Mouse (Mus musculus) stomach, embryonic 16.5 days (tissue): ENCODE data around the gene Tfam. TPM values are rescaled to one million over a fixed set of nuclear protein-coding genes. Genes with fewer than 3 reads are reported as not detected.
A peak's percentile ranks its signal among the peaks of the same experiment; 100 is the strongest.

Experiments
- ATAC-seq: fragments of 200-750 bp; cut with Nextera tagmentation; 2 replicates; pipeline ENCODE4 v1.8.0; 2017; ENCODE audit warnings: moderate number of reproducible peaks, moderate TSS enrichment; ENCODE audit not compliant: insufficient read depth, low FRiP score
- H3K27ac ChIP-seq: fragments of 300-500 bp; sonication (generic); 2 replicates; pipeline ENCODE4 v1.5.1; 2014; ENCODE audit warnings: low read length
- H3K27me3 ChIP-seq: fragments of 300-500 bp; sonication (generic); 2 replicates; pipeline ENCODE4 v1.6.1; 2014; ENCODE audit warnings: low read length, control low read depth, mixed read lengths; ENCODE audit not compliant: control insufficient read depth, insufficient read depth
- H3K36me3 ChIP-seq: fragments of 300-500 bp; sonication (generic); 2 replicates; pipeline ENCODE4 v1.6.1; 2014; ENCODE audit warnings: low read length; ENCODE audit not compliant: control insufficient read depth, insufficient read depth
- H3K4me1 ChIP-seq: fragments of 300-500 bp; sonication (generic); 2 replicates; pipeline ENCODE4 v1.6.1; 2014; ENCODE audit warnings: low read length, control low read depth, mixed read lengths; ENCODE audit not compliant: control insufficient read depth, insufficient read depth
- H3K4me2 ChIP-seq: fragments of 300-500 bp; sonication (generic); 2 replicates; pipeline ENCODE4 v1.6.1; 2014; ENCODE audit warnings: low read depth, low read length, mixed read lengths
- H3K4me3 ChIP-seq: fragments of 300-500 bp; sonication (generic); replicated peaks from 2 replicates; pipeline ENCODE4 v1.5.1; 2014; ENCODE audit warnings: mild to moderate bottlenecking, low read length
- H3K9ac ChIP-seq: fragments of 300-500 bp; sonication (generic); 2 replicates; pipeline ENCODE4 v1.6.1; 2014; ENCODE audit warnings: low read length
- H3K9me3 ChIP-seq: fragments of 300-500 bp; sonication (generic); replicated peaks from 2 replicates; pipeline ENCODE4 v1.6.1; 2016; ENCODE audit warnings: low read length, control low read depth; ENCODE audit not compliant: control insufficient read depth
- WGBS: fragments of 180-500 bp; shearing (Covaris S2); extraction: QIAGEN DNeasy Blood & Tissue Kit; methylation state at CpG from one replicate; pipeline ENCODE4 v1.1.7; 2014; 5-methylcytosine and 5-hydroxymethylcytosine counted together
- polyA plus RNA-seq: library from polyadenylated mRNA; unstranded; fragments of >200 nt; fragmentation: Nextera tagmentation; extraction: Ambion mirVana; gene quantifications from 2 replicates; pipeline ENCODE4 v1.2.1, GENCODE M21; 2015

The Tfam gene
- polyA plus RNA-seq, 1 experiment from 2014 or later, result 76.1 TPM

DNA sequence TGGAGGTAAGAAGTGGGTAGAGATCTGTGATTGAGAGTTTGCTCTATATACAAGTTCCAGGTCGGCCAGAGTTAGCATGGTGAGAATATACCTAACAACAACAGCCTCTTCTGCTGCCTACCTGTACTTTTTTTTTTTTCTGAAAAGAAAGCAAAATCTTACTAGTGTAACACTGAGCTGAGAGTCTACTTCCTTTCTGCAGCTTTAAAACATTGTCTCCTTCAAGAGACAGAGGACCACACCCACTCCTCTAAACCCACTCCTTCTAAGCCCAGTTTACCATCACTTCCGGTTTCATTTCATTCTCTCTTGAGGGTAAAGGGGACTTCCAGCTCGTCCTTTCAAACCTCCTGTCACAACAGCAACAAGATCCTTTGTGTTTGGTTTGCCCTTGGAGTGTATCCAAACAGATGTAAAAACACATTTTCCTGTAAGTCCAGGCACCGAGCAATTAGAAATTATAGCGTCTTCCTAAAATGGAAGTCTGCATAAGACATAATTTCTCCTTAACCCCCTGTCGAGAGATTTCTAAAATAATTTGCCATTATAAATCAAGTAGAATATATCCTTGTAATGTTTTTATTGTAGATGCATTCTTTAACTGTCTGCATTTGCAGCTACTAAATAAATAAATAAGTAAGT is 1.5 kb upstream of the Tfam start:
- no peaks in the 10 kb centered on the region for H3K9me3 ChIP-seq
- peak overlapping the region; percentile 33 for H3K4me2 ChIP-seq
- 0 out of 2 replicates have a peak, but pooled peaks cover 8% of the 10 kb centered on the region for H3K36me3 ChIP-seq
- WGBS, result 41% methylated on average over 6 of the region's 6 CpGs
- H3K4me3 ChIP-seq, result peak overlapping the region; percentile 31
- H3K9ac ChIP-seq, result no peak overlapping the region
- peaks cover 5% of the 10 kb centered on the region; the same call in 1 of the 2 replicates for H3K4me1 ChIP-seq
- H3K27me3 ChIP-seq, result no peaks in the 10 kb centered on the region
- H3K27ac ChIP-seq, result no peak overlapping the region
- no peak for ATAC-seq

DNA sequence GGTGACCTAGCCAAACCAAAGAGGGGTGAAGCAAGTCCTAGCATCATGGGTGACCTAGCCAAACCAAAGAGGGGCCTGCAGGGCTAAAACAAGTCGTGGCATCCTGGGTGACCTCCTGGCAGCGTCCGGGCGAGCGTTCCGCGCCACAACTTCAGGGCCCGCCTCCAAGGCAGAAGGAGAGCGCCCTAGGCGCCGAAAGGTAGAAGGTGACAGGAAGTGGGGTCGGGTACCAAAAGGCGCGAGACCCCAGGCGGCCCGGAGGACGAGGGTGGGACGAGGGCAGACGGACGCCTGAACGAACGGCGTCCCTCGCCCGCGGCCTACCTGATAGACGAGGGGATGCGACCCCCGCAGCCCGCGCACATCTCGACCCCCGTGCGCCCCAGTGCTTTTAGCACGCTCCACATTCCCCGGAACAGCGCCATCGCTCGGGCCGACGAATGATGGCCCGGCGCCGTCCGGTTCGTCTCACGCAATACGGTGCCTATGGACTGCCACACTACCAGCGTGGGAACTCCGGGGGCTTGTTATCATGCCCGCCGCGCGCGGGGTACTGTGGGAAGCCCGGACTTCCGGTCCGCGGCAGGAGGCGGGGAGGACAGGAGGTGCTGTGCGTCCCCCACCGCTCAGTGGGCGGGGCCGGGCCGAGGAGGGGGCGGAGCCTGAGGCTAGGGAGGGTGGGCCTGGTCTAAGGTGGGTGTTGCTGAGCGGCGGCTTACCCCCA is 402 bp downstream of the Tfam start:
- Histone ChIP-seq H3K27me3 (no peaks in the 10 kb centered on the region), H3K4me1 (peaks cover 5% of the 10 kb centered on the region; the same call in 1 of the 2 replicates), H3K9me3 (no peaks in the 10 kb centered on the region), H3K27ac (peak overlapping the region; percentile 69), H3K9ac (peak overlapping the region; percentile 97), H3K36me3 (peaks cover 23% of the 10 kb centered on the region; the same call in 1 of the 2 replicates), H3K4me3 (peak overlapping the region; percentile 96), H3K4me2 (peak overlapping the region; percentile 67)
- under 1% methylated on average over 67 of the region's 68 CpGs for WGBS
- peak; percentile 98 for ATAC-seq

DNA sequence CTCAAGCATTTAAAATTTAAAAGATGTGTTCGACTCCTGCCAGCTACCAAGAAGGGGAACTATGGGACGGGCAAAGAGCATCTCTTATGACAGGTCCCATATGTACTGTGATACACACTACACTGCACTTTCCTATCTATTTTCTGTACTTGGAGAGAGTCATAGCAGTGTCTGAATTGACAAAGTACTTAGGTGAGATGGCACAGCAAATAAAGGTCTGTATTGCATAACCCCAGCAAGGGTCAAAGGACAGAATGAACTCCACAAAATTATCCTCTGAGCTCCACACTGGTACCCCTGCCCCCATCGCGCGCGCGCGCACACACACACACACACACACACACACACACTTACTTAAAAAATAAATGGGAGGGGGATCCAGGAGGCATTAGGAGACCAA is 4.0 kb downstream of the Tfam start:
- no peak overlapping the region for H3K4me3 ChIP-seq
- no peak overlapping the region for H3K4me2 ChIP-seq
- no peaks in the 10 kb centered on the region for H3K9me3 ChIP-seq
- H3K27me3 ChIP-seq, result no peaks in the 10 kb centered on the region
- H3K4me1 ChIP-seq, result peaks cover 5% of the 10 kb centered on the region; the same call in 1 of the 2 replicates
- ATAC-seq, result no peak
- 98% methylated on average over 8 of the region's 8 CpGs for WGBS
- no peak overlapping the region for H3K27ac ChIP-seq
- no peak overlapping the region for H3K9ac ChIP-seq
- peaks cover 29% of the 10 kb centered on the region for H3K36me3 ChIP-seq

DNA sequence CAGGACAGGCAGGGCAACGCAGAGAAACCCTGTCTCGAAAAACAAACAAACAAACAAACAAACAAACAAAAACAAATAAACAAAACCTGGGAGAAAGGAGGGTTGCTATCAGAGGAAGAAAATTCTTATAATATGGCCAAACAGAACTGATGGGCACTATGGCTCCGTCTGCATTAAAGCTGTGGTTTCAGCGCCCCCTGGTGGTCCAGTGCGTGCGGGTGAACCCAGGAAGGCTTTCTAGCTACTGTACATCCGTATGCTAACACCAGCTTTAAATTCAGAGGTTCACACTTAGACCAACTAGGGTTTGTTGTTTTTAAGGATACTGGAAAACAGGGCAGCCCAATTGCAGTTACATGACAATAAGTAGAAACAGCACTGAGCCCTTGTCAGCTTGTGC is 12.2 kb downstream of the Tfam start:
- Histone ChIP-seq H3K27ac (no peak overlapping the region), H3K9ac (no peak overlapping the region), H3K27me3 (no peaks in the 10 kb centered on the region), H3K36me3 (peaks cover 22% of the 10 kb centered on the region), H3K4me2 (no peak overlapping the region), H3K4me3 (no peak overlapping the region), H3K4me1 (no peaks in the 10 kb centered on the region), H3K9me3 (no peaks in the 10 kb centered on the region)
- 32% methylated on average over 7 of the region's 7 CpGs for WGBS
- ATAC-seq, result no peak

DNA sequence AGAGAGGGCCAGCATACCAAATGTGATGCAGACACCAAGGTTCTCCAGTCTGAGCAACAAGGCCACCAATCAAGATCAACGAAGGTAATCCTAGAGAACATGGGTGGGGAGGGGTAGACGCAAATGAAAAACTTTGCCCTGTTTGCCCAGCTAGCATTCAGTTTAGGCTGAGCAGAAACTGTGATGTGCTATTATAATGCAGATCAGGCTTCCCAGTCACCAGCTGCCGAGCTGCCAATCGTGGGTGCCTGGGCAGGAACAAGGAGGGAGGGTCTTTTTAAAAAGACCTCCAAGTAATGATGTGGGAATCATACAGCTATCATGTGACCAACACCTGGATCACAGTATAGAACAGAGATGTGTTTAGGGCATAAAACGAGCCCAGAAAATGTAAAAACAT is 15.0 kb downstream of the Tfam start:
- no peaks in the 10 kb centered on the region for H3K27me3 ChIP-seq
- H3K4me3 ChIP-seq, result no peak overlapping the region
- H3K27ac ChIP-seq, result no peak overlapping the region
- WGBS, result 87% methylated on average over 5 of the region's 5 CpGs
- no peaks in the 10 kb centered on the region for H3K4me1 ChIP-seq
- no peak overlapping the region for H3K4me2 ChIP-seq
- H3K9ac ChIP-seq, result no peak overlapping the region
- ATAC-seq, result no peak
- peaks cover 15% of the 10 kb centered on the region for H3K36me3 ChIP-seq
- no peaks in the 10 kb centered on the region for H3K9me3 ChIP-seq

DNA sequence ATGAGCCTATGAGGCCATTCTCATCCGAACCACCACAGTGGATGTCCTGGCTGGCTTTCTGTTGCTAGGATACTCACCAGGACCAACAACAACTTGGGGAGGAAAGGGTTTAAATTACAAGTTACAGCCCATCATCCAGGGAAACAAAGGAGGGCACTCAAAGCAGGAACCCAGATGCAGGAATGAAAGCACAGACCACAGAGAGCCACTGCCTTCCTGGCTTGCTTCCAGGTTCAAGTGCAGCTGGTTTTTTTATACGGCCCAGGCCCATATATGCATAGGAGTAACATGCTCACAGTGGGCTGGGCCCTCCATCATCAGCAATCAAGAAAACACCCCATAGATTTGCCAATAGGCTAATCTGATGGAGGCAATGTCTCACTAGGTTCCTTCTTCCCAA is 15.4 kb downstream of the Tfam start:
- ATAC-seq, result no peak
- Histone ChIP-seq H3K4me1 (no peaks in the 10 kb centered on the region), H3K4me2 (no peak overlapping the region), H3K4me3 (no peak overlapping the region), H3K9me3 (no peaks in the 10 kb centered on the region), H3K9ac (no peak overlapping the region), H3K36me3 (peaks cover 13% of the 10 kb centered on the region), H3K27me3 (no peaks in the 10 kb centered on the region), H3K27ac (no peak overlapping the region)
- 78% methylated on average over 2 of the region's 2 CpGs for WGBS

DNA sequence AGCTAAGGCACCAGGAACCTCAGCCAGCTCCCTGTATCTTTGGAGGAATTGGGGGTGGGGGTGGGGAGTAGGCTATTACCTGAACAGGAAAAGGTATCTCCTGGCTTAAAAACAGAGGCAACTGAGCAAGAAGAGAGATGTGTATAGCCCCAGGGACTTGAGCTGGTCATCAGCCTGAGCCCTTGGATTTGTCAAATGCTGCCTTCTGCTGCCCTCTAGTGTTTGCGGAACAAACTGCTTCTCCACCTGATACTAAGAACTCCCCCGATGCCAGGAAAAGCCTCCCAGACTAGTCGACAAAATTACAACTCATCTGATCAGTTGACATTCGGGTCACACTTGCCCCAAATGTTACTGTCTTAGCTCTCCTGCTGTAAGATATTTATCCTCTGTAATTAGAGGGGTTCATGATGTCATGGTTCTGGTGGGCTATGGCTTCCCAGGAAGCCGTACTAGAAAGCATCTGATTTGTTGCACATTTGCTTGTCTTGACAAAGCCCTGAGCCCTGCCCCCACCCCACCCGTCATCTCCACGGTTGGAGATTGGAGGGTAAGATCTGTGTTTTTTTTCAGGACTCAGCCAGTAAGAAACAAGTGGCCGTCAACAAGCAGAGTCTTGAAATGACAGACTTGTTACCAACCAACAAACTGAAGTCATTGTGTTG is 19.7 kb downstream of the Tfam start:
- WGBS, result 11% methylated on average over 8 of the region's 8 CpGs
- Histone ChIP-seq H3K4me2 (0 out of 2 replicates have a peak overlapping the region, but pooled peaks have one; percentile 31), H3K9me3 (no peaks in the 10 kb centered on the region), H3K4me3 (no peak overlapping the region), H3K27ac (no peak overlapping the region), H3K9ac (no peak overlapping the region), H3K27me3 (no peaks in the 10 kb centered on the region), H3K4me1 (no peaks in the 10 kb centered on the region), H3K36me3 (no peaks in the 10 kb centered on the region; the same call in none of the 2 replicates)
- peak; percentile 59; the same call in 1 of the 2 replicates for ATAC-seq

DNA sequence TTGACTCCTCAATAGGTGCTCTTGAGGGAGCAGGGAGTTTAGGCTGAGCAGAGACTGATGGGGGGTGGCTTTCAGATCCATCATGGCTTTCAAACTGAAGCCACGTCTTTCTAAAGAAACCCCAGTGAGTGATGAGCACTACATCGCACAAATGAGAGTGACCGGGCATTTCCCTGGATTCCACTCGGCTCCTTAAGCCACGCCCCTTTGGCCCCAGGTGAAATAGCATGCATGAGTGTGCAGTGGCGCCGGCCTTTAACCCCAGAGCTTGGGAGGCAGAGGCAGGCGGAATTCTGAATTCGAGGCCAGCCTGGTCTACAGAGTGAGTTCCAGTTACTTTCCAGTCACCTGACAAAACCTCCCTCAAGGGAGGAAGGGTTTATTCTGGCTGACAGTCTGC is 22.1 kb downstream of the Tfam start:
- Histone ChIP-seq H3K4me2 (no peak overlapping the region), H3K9ac (no peak overlapping the region), H3K9me3 (no peaks in the 10 kb centered on the region), H3K27me3 (no peaks in the 10 kb centered on the region), H3K27ac (no peak overlapping the region), H3K4me3 (no peak overlapping the region), H3K36me3 (no peaks in the 10 kb centered on the region), H3K4me1 (no peaks in the 10 kb centered on the region)
- 77% methylated on average over 9 of the region's 9 CpGs for WGBS
- ATAC-seq, result no peak

DNA sequence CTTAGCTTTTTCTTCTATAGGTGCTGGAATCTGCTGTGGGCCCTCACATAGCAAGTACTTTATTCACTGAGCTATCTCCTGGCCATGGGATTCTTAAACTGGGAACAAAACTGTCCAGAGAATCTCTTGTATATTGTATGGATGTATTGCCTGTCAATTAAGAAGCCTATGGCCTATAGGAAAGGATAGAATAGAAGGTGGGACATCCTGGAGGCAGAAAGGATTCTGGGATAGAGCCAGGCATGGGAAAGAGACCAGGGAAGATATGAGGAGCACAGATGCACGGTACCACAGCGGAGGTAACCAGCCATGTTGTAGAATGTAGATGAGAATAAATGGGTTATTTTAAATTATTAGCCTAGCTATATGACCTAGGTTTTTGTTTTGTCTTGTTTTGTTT is 36.6 kb downstream of the Tfam start:
- Histone ChIP-seq H3K27me3 (no peaks in the 10 kb centered on the region), H3K9me3 (no peaks in the 10 kb centered on the region), H3K4me2 (no peak overlapping the region), H3K4me1 (no peaks in the 10 kb centered on the region), H3K36me3 (no peaks in the 10 kb centered on the region), H3K27ac (no peak overlapping the region), H3K9ac (no peak overlapping the region), H3K4me3 (no peak overlapping the region)
- WGBS, result 89% methylated on average over 2 of the region's 2 CpGs
- ATAC-seq, result no peak
